Mouse (Mus musculus): Measurements from ENCODE around the gene H2-D1. TPM values are rescaled to one million over a fixed set of nuclear protein-coding genes. Genes with fewer than 3 reads are reported as not detected.
A peak's percentile ranks its signal among the peaks of the same experiment; 100 is the strongest.

Gene H2-D1
- polyA plus RNA-seq, 1 experiment from 2014 or later, result 52.4 TPM

GRCm38 (mm10) chr17:35241305-35242014 lies 21.1 kb upstream of the H2-D1 start, which contains the start of gene Ddx39b:
TSS of gene Ddx39b (plus strand) at chr17:35241746.
- H3K9ac ChIP-seq (ENCODE audit: low read length), result peak within 1 kb of the TSS; percentile 100
- under 1% methylated on average over 57 of the region's 69 CpGs for WGBS

DNA sequence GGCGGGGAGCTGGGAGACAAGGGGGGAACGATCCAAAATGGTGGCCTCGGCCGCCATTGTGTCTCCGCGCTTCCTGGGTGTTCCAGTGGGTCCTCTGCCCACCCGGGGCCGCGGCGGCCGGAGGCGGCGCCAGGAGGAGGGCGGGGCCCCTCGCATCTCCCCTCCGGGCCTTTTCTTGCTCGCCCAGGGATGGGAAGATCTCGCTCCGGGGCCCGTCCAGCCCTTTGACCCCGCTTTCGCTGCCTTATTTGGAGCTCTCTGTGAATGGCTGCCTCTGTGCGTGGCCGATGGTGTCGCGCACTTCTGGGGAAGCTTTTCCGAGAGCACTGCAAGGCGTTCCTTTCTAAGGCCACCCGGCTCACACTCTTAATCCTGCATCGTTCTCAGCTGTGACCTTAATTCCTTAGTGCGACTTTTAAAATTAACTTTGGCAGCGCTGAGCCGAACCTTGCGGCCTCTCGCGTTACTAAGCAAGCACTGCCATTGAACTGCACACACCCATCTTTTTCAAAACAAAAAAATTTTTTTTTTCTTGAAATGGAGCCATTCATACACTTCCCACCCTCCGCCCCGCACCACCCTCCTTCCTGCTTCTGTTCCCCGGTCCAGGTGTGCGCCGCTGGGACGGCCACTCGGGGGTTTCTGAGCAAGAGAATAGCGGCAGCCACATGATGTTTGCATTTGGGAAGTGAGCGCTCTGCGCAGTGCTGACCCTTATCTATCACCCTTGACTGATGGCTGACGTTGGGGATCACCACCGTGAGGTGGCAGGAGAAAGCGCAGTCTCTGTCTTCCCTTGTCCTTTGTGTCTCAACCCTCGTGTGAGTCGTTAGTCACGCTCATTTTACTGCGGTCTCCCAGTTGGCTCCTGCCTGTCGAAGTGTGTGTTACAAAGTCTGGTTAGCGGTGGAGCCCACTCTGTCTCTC lies 20.3 kb upstream of the H2-D1 start:
- peak overlapping the region; percentile 95 for H3K4me3 ChIP-seq (ENCODE audit: control insufficient read depth in 1 of 2, insufficient read depth in 1 of 2, low read depth in 1 of 2, low read length in 2 of 2)
- H3K4me1 ChIP-seq (ENCODE audit: control insufficient read depth in 2 of 2, insufficient read depth in 2 of 2, low read length in 2 of 2), result peaks cover 17 to 48% of the 10 kb centered on the region in 2 experiments
- peak overlapping the region; percentile 96 to 98 for H3K27ac ChIP-seq (replicated peaks in 1 of 2; ENCODE audit: control insufficient read depth in 1 of 2, insufficient read depth in 1 of 2, low read depth in 2 of 2, low read length in 2 of 2)
- ATAC-seq (ENCODE audit: insufficient number of reproducible peaks, insufficient read depth, low FRiP score, low read depth), result peak; percentile 33; the same call in 1 of the 2 replicates
- H3K36me3 ChIP-seq (ENCODE audit: control insufficient read depth, insufficient read depth, low read length), result peaks cover 56% of the 10 kb centered on the region
- H3K27me3 ChIP-seq (ENCODE audit: control insufficient read depth, insufficient read depth, low read length), result no peaks in the 10 kb centered on the region
- H3K4me2 ChIP-seq (ENCODE audit: low read length), result peak overlapping the region; percentile 88
- under 1% methylated on average over 53 of the region's 55 CpGs for WGBS
- H3K9ac ChIP-seq (ENCODE audit: low read length), result peak overlapping the region; percentile 100
- H3K9me3 ChIP-seq (ENCODE audit: control insufficient read depth, low read length), result no peaks in the 10 kb centered on the region

More at GRCm38 (mm10) chr17:35241305-35242014, 21.1 kb upstream of the H2-D1 start, which contains the start of gene Ddx39b:
- H3K9me3 ChIP-seq (ENCODE audit: control insufficient read depth, low read length), result no peaks in the 10 kb centered on the region
- H3K4me3 ChIP-seq (ENCODE audit: control insufficient read depth in 1 of 2, insufficient read depth in 1 of 2, low read depth in 1 of 2, low read length in 2 of 2), result peak within 1 kb of the TSS; percentile 95
- H3K36me3 ChIP-seq (ENCODE audit: control insufficient read depth, insufficient read depth, low read length), result peaks cover 48% of the 10 kb centered on the region
- H3K4me1 ChIP-seq (ENCODE audit: control insufficient read depth in 2 of 2, insufficient read depth in 2 of 2, low read length in 2 of 2), result peaks cover 17 to 46% of the 10 kb centered on the region in 2 experiments
- peak within 1 kb of the TSS; percentile 98 to 99 for H3K27ac ChIP-seq (replicated peaks in 1 of 2; ENCODE audit: control insufficient read depth in 1 of 2, insufficient read depth in 1 of 2, low read depth in 2 of 2, low read length in 2 of 2)
- peak; percentile 86 for ATAC-seq (ENCODE audit: insufficient number of reproducible peaks, insufficient read depth, low FRiP score, low read depth)
- no peaks in the 10 kb centered on the region for H3K27me3 ChIP-seq (ENCODE audit: control insufficient read depth, insufficient read depth, low read length)
- peak within 1 kb of the TSS; percentile 88 for H3K4me2 ChIP-seq (ENCODE audit: low read length)

DNA sequence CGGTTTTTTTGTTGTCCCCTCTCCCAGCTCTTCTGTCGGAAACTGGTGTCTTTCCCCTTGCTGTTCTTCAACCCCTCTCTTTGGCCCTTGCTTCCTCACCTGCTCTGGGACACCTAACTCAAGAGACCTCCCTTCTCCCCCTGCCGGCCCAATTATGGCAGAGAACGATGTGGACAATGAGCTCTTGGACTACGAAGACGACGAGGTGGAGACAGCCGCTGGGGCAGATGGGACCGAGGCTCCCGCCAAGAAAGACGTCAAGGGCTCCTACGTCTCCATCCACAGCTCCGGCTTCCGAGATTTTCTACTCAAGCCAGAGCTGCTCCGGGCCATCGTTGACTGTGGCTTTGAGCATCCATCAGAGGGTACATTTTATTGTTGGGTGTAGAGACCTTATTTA lies 19.4 kb upstream of the H2-D1 start:
- H3K27ac ChIP-seq (replicated peaks in 1 of 2; ENCODE audit: control insufficient read depth in 1 of 2, insufficient read depth in 1 of 2, low read depth in 2 of 2, low read length in 2 of 2), result peak overlapping the region; percentile 96 to 98
- H3K9ac ChIP-seq (ENCODE audit: low read length), result peak overlapping the region; percentile 100
- H3K4me2 ChIP-seq (ENCODE audit: low read length), result peak overlapping the region; percentile 88
- H3K36me3 ChIP-seq (ENCODE audit: control insufficient read depth, insufficient read depth, low read length), result peaks cover 56% of the 10 kb centered on the region
- ATAC-seq (ENCODE audit: insufficient number of reproducible peaks, insufficient read depth, low FRiP score, low read depth), result no peak
- no peaks in the 10 kb centered on the region for H3K9me3 ChIP-seq (ENCODE audit: control insufficient read depth, low read length)
- no peaks in the 10 kb centered on the region for H3K27me3 ChIP-seq (ENCODE audit: control insufficient read depth, insufficient read depth, low read length)
- peaks cover 17 to 48% of the 10 kb centered on the region in 2 experiments for H3K4me1 ChIP-seq (ENCODE audit: control insufficient read depth in 2 of 2, insufficient read depth in 2 of 2, low read length in 2 of 2)
- 8% methylated on average over 16 of the region's 16 CpGs for WGBS
- H3K4me3 ChIP-seq (ENCODE audit: control insufficient read depth in 1 of 2, insufficient read depth in 1 of 2, low read depth in 1 of 2, low read length in 2 of 2), result peak overlapping the region; percentile 95

DNA sequence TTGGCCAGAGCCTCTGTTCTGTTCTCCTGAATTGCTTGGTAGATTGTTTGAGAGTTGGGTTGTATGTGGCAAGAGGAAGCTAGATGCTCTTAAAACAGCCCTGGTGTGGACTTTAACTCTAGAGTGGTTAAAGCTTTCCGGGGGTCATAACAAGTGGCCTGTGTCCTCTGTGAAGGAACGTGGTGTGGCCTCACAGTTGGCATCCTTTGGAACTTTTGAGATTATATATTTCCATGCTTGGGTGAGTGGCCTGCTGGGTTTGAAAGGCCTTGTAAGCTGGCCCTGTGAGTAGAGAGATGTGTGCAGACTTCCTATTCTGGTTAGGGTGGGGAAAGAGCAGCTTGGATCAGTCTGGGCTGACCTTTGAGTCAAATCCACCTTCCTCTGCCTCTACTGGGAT lies 17.5 kb upstream of the H2-D1 start:
- H3K4me1 ChIP-seq (ENCODE audit: control insufficient read depth in 2 of 2, insufficient read depth in 2 of 2, low read length in 2 of 2), result peaks cover 17 to 47% of the 10 kb centered on the region in 2 experiments
- H3K4me2 ChIP-seq (ENCODE audit: low read length), result peak overlapping the region; percentile 88

GRCm38 (mm10) chr17:35245731-35246623 lies 16.6 kb upstream of the H2-D1 start:
- Histone ChIP-seq H3K36me3 (ENCODE audit: control insufficient read depth, insufficient read depth, low read length) (peaks cover 80% of the 10 kb centered on the region), H3K9me3 (ENCODE audit: control insufficient read depth, low read length) (no peaks in the 10 kb centered on the region), H3K4me3 (ENCODE audit: control insufficient read depth in 1 of 2, insufficient read depth in 1 of 2, low read depth in 1 of 2, low read length in 2 of 2) (no peak overlapping the region), H3K27ac (replicated peaks in 1 of 2; ENCODE audit: control insufficient read depth in 1 of 2, insufficient read depth in 1 of 2, low read depth in 2 of 2, low read length in 2 of 2) (no peak overlapping the region), H3K4me1 (ENCODE audit: control insufficient read depth in 2 of 2, insufficient read depth in 2 of 2, low read length in 2 of 2) (peaks cover 14 to 38% of the 10 kb centered on the region in 2 experiments), H3K9ac (ENCODE audit: low read length) (no peak overlapping the region), H3K4me2 (ENCODE audit: low read length) (peak overlapping the region; percentile 88; the same call in 1 of the 2 replicates), H3K27me3 (ENCODE audit: control insufficient read depth, insufficient read depth, low read length) (no peaks in the 10 kb centered on the region)
- WGBS, result 80% methylated on average over 15 of the region's 15 CpGs
- ATAC-seq (ENCODE audit: insufficient number of reproducible peaks, insufficient read depth, low FRiP score, low read depth), result no peak

More for the DNA sequence above, 17.5 kb upstream of the H2-D1 start:
- Histone ChIP-seq H3K9ac (ENCODE audit: low read length) (peak overlapping the region; percentile 100; the same call in 1 of the 2 replicates), H3K27ac (replicated peaks in 1 of 2; ENCODE audit: control insufficient read depth in 1 of 2, insufficient read depth in 1 of 2, low read depth in 2 of 2, low read length in 2 of 2) (no peak overlapping the region), H3K4me3 (ENCODE audit: control insufficient read depth in 1 of 2, insufficient read depth in 1 of 2, low read depth in 1 of 2, low read length in 2 of 2) (peak overlapping the region in 1 of 2 experiments; percentile 10; a peak in 1 of 4 replicates), H3K27me3 (ENCODE audit: control insufficient read depth, insufficient read depth, low read length) (no peaks in the 10 kb centered on the region), H3K36me3 (ENCODE audit: control insufficient read depth, insufficient read depth, low read length) (peaks cover 71% of the 10 kb centered on the region), H3K9me3 (ENCODE audit: control insufficient read depth, low read length) (no peaks in the 10 kb centered on the region)
- WGBS, result 65% methylated on average over 2 of the region's 2 CpGs
- ATAC-seq (ENCODE audit: insufficient number of reproducible peaks, insufficient read depth, low FRiP score, low read depth), result no peak

- no peaks in the 10 kb centered on the region for H3K9me3 ChIP-seq (ENCODE audit: control insufficient read depth, low read length)
- H3K27ac ChIP-seq (replicated peaks in 1 of 2; ENCODE audit: control insufficient read depth in 1 of 2, insufficient read depth in 1 of 2, low read depth in 2 of 2, low read length in 2 of 2), result no peak overlapping the region
- H3K27me3 ChIP-seq (ENCODE audit: control insufficient read depth, insufficient read depth, low read length), result no peaks in the 10 kb centered on the region
- no peak overlapping the region for H3K4me3 ChIP-seq (ENCODE audit: control insufficient read depth in 1 of 2, insufficient read depth in 1 of 2, low read depth in 1 of 2, low read length in 2 of 2)
- ATAC-seq (ENCODE audit: insufficient number of reproducible peaks, insufficient read depth, low FRiP score, low read depth), result no peak
- WGBS, result 70% methylated on average over 7 of the region's 7 CpGs
- H3K9ac ChIP-seq (ENCODE audit: low read length), result no peak overlapping the region
- H3K4me1 ChIP-seq (ENCODE audit: control insufficient read depth in 2 of 2, insufficient read depth in 2 of 2, low read length in 2 of 2), result peaks cover 14 to 37% of the 10 kb centered on the region in 2 experiments
- no peak overlapping the region for H3K4me2 ChIP-seq (ENCODE audit: low read length)
- H3K36me3 ChIP-seq (ENCODE audit: control insufficient read depth, insufficient read depth, low read length), result peaks cover 92% of the 10 kb centered on the region
These were observed 15.4 kb upstream of the H2-D1 start for GRCm38 (mm10) chr17:35247144-35247543.

Data from heart, embryonic 14.5 days (tissue).